ENCODE assay signal across 7 mouse cellular contexts in the genomic region with DNA sequence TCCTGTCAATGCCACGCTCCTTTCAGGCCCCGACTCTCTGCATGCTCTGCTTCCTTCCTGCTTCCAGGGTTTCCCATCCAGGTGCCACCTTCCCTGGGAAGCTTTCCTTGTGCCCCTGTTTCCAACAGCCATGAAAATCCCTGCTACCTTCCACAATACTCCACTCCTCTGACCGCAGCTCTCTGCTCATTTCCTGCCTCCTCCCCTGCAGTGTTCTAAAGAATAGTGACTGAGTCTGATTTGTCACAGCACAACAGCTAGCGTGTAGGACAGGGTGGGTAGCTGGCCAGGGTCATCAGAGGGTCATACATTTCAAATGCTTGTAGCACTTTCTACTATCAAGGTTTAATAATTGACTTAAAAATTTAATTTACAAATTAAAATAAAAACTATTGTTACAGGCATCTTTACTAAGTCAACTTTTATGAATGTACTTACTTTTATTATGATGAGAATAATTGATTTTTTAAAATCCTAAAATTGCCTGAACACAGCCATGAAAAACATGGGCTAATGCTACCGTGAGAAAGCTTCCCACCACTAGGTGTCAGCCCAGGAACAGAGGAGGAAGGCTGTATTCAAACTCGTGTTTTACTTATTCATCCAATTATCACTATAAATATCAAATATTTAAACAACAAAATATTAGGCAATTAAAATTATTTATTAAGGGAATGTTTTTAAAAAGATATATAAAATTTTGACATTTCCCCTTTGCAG.
DNase-seq lines count a peak whose midpoint lies in the region; ATAC-seq and TF ChIP-seq lines count a peak whose summit lies in the region.

No protein-coding gene starts in this region.

- no peak overlapping the region for H3K4me3 ChIP-seq in kidney, postnatal 0 days (replicated peaks; ENCODE audit: low read depth, low read length)
- no peak overlapping the region for H3K4me3 ChIP-seq in neural tube, embryonic 11.5 days (ENCODE audit: low read depth, low read length)

- H3K4me2 ChIP-seq in kidney, postnatal 0 days (ENCODE audit: low read length), result no peak overlapping the region
- no peak overlapping the region for H3K4me2 ChIP-seq in neural tube, embryonic 11.5 days (ENCODE audit: low read depth)

- no peaks in the 10 kb centered on the region for H3K36me3 ChIP-seq in kidney, postnatal 0 days (ENCODE audit: insufficient read depth, low read length)
- H3K36me3 ChIP-seq in neural tube, embryonic 11.5 days (ENCODE audit: control insufficient read depth, insufficient read depth, low read length), result no peaks in the 10 kb centered on the region

- peak; percentile 63 for DNase-seq in layer of hippocampus, adult 11-12 months (ENCODE audit: low spot score)
- DNase-seq in layer of hippocampus, adult 9-11 months, result no peak
- DNase-seq in A20 (ENCODE audit: low read depth, low spot score), result peak; percentile 50
- DNase-seq in MEL-GATA-1-ER (ENCODE audit: extremely low read depth, low read depth), result peak; percentile 7
- DNase-seq in embryo, embryonic 9.5 days (ENCODE audit: extremely low spot score), result peak; percentile 39
- peak; percentile 76 for DNase-seq in kidney, postnatal 0 days (ENCODE audit: low spot score)
- DNase-seq in neural tube, embryonic 11.5 days (ENCODE audit: low spot score), result peak; percentile 50

- no peak overlapping the region for H3K9ac ChIP-seq in kidney, postnatal 0 days (ENCODE audit: low read depth, low read length)
- no peak overlapping the region for H3K9ac ChIP-seq in neural tube, embryonic 11.5 days (ENCODE audit: low read length)

- TF ChIP-seq CTCF in kidney, postnatal 0 days (IDR thresholded peaks at IDR 0.05; ENCODE audit: low read depth), result peak; percentile 94

- no peak overlapping the region for H3K27ac ChIP-seq in kidney, postnatal 0 days
- H3K27ac ChIP-seq in neural tube, embryonic 11.5 days (ENCODE audit: low read depth, low read length), result no peak overlapping the region

- H3K4me1 ChIP-seq in kidney, postnatal 0 days (replicated peaks; ENCODE audit: insufficient read depth, low read length), result no peaks in the 10 kb centered on the region
- H3K4me1 ChIP-seq in neural tube, embryonic 11.5 days (ENCODE audit: control insufficient read depth, insufficient read depth, low read length), result peaks cover 4% of the 10 kb centered on the region; the same call in 1 of the 2 replicates

- no peaks in the 10 kb centered on the region for H3K27me3 ChIP-seq in kidney, postnatal 0 days (ENCODE audit: insufficient read depth, low read length)
- H3K27me3 ChIP-seq in neural tube, embryonic 11.5 days (ENCODE audit: control insufficient read depth, insufficient read depth, low read length), result no peaks in the 10 kb centered on the region

- no peaks in the 10 kb centered on the region for H3K9me3 ChIP-seq in kidney, postnatal 0 days (replicated peaks; ENCODE audit: low read length)
- H3K9me3 ChIP-seq in neural tube, embryonic 11.5 days (ENCODE audit: control insufficient read depth, low read length), result no peaks in the 10 kb centered on the region

- 31% methylated on average over 6 of the region's 6 CpGs for WGBS in kidney, postnatal 0 days
- 20% methylated on average over 6 of the region's 6 CpGs for WGBS in neural tube, embryonic 11.5 days

- ATAC-seq in kidney, postnatal 0 days (replicated peaks; ENCODE audit: low FRiP score, low read depth), result no peak
- ATAC-seq in neural tube, embryonic 11.5 days (ENCODE audit: insufficient read depth, low FRiP score, low TSS enrichment), result peak; percentile 80
